Mouse (Mus musculus) liver, postnatal 0 days (tissue): ENCODE results near the gene Fam78b.

Experiments
- CTCF ChIP-seq: sonication (generic); IDR thresholded peaks from 2 replicates; pipeline ENCODE4 v1.5.1; 2016; ENCODE audit warnings: antibody characterized with exemption, low read depth
- EP300 ChIP-seq: IDR thresholded peaks from 2 replicates; pipeline ENCODE4 v1.6.1; 2016; ENCODE audit warnings: antibody characterized with exemption, low read depth, mild to moderate bottlenecking

- TF ChIP-seq CTCF (no peak), EP300 (no peak)
Measured at GRCm38 (mm10) chr1:167093551-167093950, 92.3 kb downstream of the Fam78b start.
